Mouse (Mus musculus): ENCODE measurements around the gene Cpsf6. TPM values are rescaled to one million over a fixed set of nuclear protein-coding genes. Genes with fewer than 3 reads are reported as not detected.

Gene Cpsf6
- polyA plus RNA-seq, 1 experiment, result 21.8 TPM

- no peak for TF ChIP-seq CEBPB (IDR thresholded peaks at IDR 0.05; ENCODE audit: insufficient read depth, poor library complexity, severe bottlenecking)
- TF ChIP-seq TCF3 (IDR thresholded peaks at IDR 0.05; ENCODE audit: insufficient read length, low read depth), result no peak
- no peak for TF ChIP-seq POLR2AphosphoS2 (IDR thresholded peaks at IDR 0.05; ENCODE audit: insufficient read length, low read depth)
- no peak for TF ChIP-seq TCF12 (IDR thresholded peaks at IDR 0.05; ENCODE audit: insufficient read depth, poor library complexity, severe bottlenecking)
- H3K4me2 ChIP-seq (ENCODE audit: low read depth), result no peak overlapping the region
- peaks cover 6% of the 10 kb centered on the region for H3K79me2 ChIP-seq (ENCODE audit: control insufficient read depth, insufficient read depth)
These were observed 1.1 kb upstream of the Cpsf6 start for GRCm38 (mm10) chr10:117380721-117381570.

GRCm38 (mm10) chr10:117379441-117379840 is 374 bp downstream of the Cpsf6 start:
- Histone ChIP-seq H3K4me2 (ENCODE audit: low read depth) (no peak overlapping the region), H3K79me2 (ENCODE audit: control insufficient read depth, insufficient read depth) (peaks cover 21% of the 10 kb centered on the region), H3K27me3 (ENCODE audit: control insufficient read depth, insufficient read depth, insufficient read length) (no peaks in the 10 kb centered on the region), H3K36me3 (ENCODE audit: control insufficient read depth, insufficient read depth) (no peaks in the 10 kb centered on the region), H3K4me3 (no peak overlapping the region), H3ac (ENCODE audit: control insufficient read depth, insufficient read length) (no peak overlapping the region)
- TF ChIP-seq TCF3 (IDR thresholded peaks at IDR 0.05; ENCODE audit: insufficient read length, low read depth) (no peak), SRF (IDR thresholded peaks at IDR 0.05; ENCODE audit: control insufficient read depth, insufficient read length, low read depth) (no peak)

More at GRCm38 (mm10) chr10:117380721-117381570, 1.1 kb upstream of the Cpsf6 start:
- H3ac ChIP-seq (ENCODE audit: control insufficient read depth, insufficient read length), result no peak overlapping the region
- no peak overlapping the region for H3K4me3 ChIP-seq
- H3K27me3 ChIP-seq (ENCODE audit: control insufficient read depth, insufficient read depth, insufficient read length), result no peaks in the 10 kb centered on the region
- H3K36me3 ChIP-seq (ENCODE audit: control insufficient read depth, insufficient read depth), result no peaks in the 10 kb centered on the region

GRCm38 (mm10) chr10:117378642-117379041 is 1.2 kb downstream of the Cpsf6 start:
- Histone ChIP-seq H3ac (ENCODE audit: control insufficient read depth, insufficient read length) (no peak overlapping the region), H3K79me2 (ENCODE audit: control insufficient read depth, insufficient read depth) (peaks cover 29% of the 10 kb centered on the region)
- TF ChIP-seq TCF3 (IDR thresholded peaks at IDR 0.05; ENCODE audit: insufficient read length, low read depth) (no peak), POLR2AphosphoS2 (IDR thresholded peaks at IDR 0.05; ENCODE audit: insufficient read length, low read depth) (no peak), MYOG (IDR thresholded peaks at IDR 0.05; ENCODE audit: control insufficient read depth in 1 of 3, insufficient read depth in 1 of 3, insufficient read length in 2 of 3, low read depth in 2 of 3) (no peak), USF1 (IDR thresholded peaks at IDR 0.05; ENCODE audit: low read depth) (no peak), MAX (IDR thresholded peaks at IDR 0.05; ENCODE audit: low read depth) (no peak), REST (IDR thresholded peaks at IDR 0.05; ENCODE audit: insufficient read depth, insufficient read length) (no peak), CEBPB (IDR thresholded peaks at IDR 0.05; ENCODE audit: insufficient read depth, poor library complexity, severe bottlenecking) (no peak), MYOD1 (IDR thresholded peaks at IDR 0.05; ENCODE audit: control insufficient read depth in 1 of 3, insufficient read length in 2 of 3, low read depth in 2 of 3) (no peak)

GRCm38 (mm10) chr10:117378291-117378555 is 1.6 kb downstream of the Cpsf6 start:
- Histone ChIP-seq H3K4me2 (ENCODE audit: low read depth) (no peak overlapping the region), H3K27me3 (ENCODE audit: control insufficient read depth, insufficient read depth, insufficient read length) (no peaks in the 10 kb centered on the region), H3K4me3 (no peak overlapping the region), H3K36me3 (ENCODE audit: control insufficient read depth, insufficient read depth) (no peaks in the 10 kb centered on the region), H3K79me2 (ENCODE audit: control insufficient read depth, insufficient read depth) (peaks cover 33% of the 10 kb centered on the region), H3ac (ENCODE audit: control insufficient read depth, insufficient read length) (no peak overlapping the region)
- TF ChIP-seq MAX (IDR thresholded peaks at IDR 0.05; ENCODE audit: low read depth) (no peak), E2F4 (IDR thresholded peaks at IDR 0.05; ENCODE audit: insufficient read depth) (no peak), SRF (IDR thresholded peaks at IDR 0.05; ENCODE audit: control insufficient read depth, insufficient read length, low read depth) (no peak), CEBPB (IDR thresholded peaks at IDR 0.05; ENCODE audit: insufficient read depth, poor library complexity, severe bottlenecking) (no peak), MYOD1 (IDR thresholded peaks at IDR 0.05; ENCODE audit: control insufficient read depth in 1 of 3, insufficient read length in 2 of 3, low read depth in 2 of 3) (no peak), MYOG (IDR thresholded peaks at IDR 0.05; ENCODE audit: control insufficient read depth in 1 of 3, insufficient read depth in 1 of 3, insufficient read length in 2 of 3, low read depth in 2 of 3) (no peak), TCF3 (IDR thresholded peaks at IDR 0.05; ENCODE audit: insufficient read length, low read depth) (no peak), TCF12 (IDR thresholded peaks at IDR 0.05; ENCODE audit: insufficient read depth, poor library complexity, severe bottlenecking) (no peak), POLR2A (IDR thresholded peaks at IDR 0.05; ENCODE audit: insufficient read length, low read depth) (no peak), POLR2AphosphoS2 (IDR thresholded peaks at IDR 0.05; ENCODE audit: insufficient read length, low read depth) (no peak), REST (IDR thresholded peaks at IDR 0.05; ENCODE audit: insufficient read depth, insufficient read length) (no peak), USF1 (IDR thresholded peaks at IDR 0.05; ENCODE audit: low read depth) (no peak)

More at GRCm38 (mm10) chr10:117378642-117379041, 1.2 kb downstream of the Cpsf6 start:
- no peak overlapping the region for H3K4me2 ChIP-seq (ENCODE audit: low read depth)
- no peaks in the 10 kb centered on the region for H3K36me3 ChIP-seq (ENCODE audit: control insufficient read depth, insufficient read depth)
- H3K27me3 ChIP-seq (ENCODE audit: control insufficient read depth, insufficient read depth, insufficient read length), result no peaks in the 10 kb centered on the region
- H3K4me3 ChIP-seq, result no peak overlapping the region

- H3K4me3 ChIP-seq, result peak overlapping the region; percentile 75
- H3K36me3 ChIP-seq (ENCODE audit: control insufficient read depth, insufficient read depth), result no peaks in the 10 kb centered on the region
- peak overlapping the region; percentile 78 for H3K4me2 ChIP-seq (ENCODE audit: low read depth)
- peaks cover 39% of the 10 kb centered on the region for H3K79me2 ChIP-seq (ENCODE audit: control insufficient read depth, insufficient read depth)
- peak overlapping the region; percentile 93 for H3ac ChIP-seq (ENCODE audit: control insufficient read depth, insufficient read length)
- TF ChIP-seq MAX (IDR thresholded peaks at IDR 0.05; ENCODE audit: low read depth) (no peak), TCF3 (IDR thresholded peaks at IDR 0.05; ENCODE audit: insufficient read length, low read depth) (no peak), POLR2A (IDR thresholded peaks at IDR 0.05; ENCODE audit: insufficient read length, low read depth) (no peak), POLR2AphosphoS2 (IDR thresholded peaks at IDR 0.05; ENCODE audit: insufficient read length, low read depth) (no peak), TCF12 (IDR thresholded peaks at IDR 0.05; ENCODE audit: insufficient read depth, poor library complexity, severe bottlenecking) (no peak), CEBPB (IDR thresholded peaks at IDR 0.05; ENCODE audit: insufficient read depth, poor library complexity, severe bottlenecking) (no peak), USF1 (IDR thresholded peaks at IDR 0.05; ENCODE audit: low read depth) (no peak), E2F4 (IDR thresholded peaks at IDR 0.05; ENCODE audit: insufficient read depth) (no peak), REST (IDR thresholded peaks at IDR 0.05; ENCODE audit: insufficient read depth, insufficient read length) (no peak), MYOG (IDR thresholded peaks at IDR 0.05; ENCODE audit: control insufficient read depth in 1 of 3, insufficient read depth in 1 of 3, insufficient read length in 2 of 3, low read depth in 2 of 3) (no peak), MYOD1 (IDR thresholded peaks at IDR 0.05; ENCODE audit: control insufficient read depth in 1 of 3, insufficient read length in 2 of 3, low read depth in 2 of 3) (no peak), SRF (IDR thresholded peaks at IDR 0.05; ENCODE audit: control insufficient read depth, insufficient read length, low read depth) (no peak)
- no peaks in the 10 kb centered on the region for H3K27me3 ChIP-seq (ENCODE audit: control insufficient read depth, insufficient read depth, insufficient read length)
These were observed 2.2 kb downstream of the Cpsf6 start for GRCm38 (mm10) chr10:117377431-117378290.

Measured in myocyte (in vitro differentiated cells).